Mouse (Mus musculus) CH12.LX (cell line): ENCODE data around the gene B4galnt4.
"Not testable (repeated sequence)": the region's sequence is repeated elsewhere in the genome, so short reads cannot be mapped to it uniquely, and the experiment has no call there.

Source experiments
- CTCF ChIP-seq, 2 experiments: IDR thresholded peaks in 1 of 2; conservative IDR thresholded peaks in 1 of 2; 2 replicates each; pipeline ENCODE4 v1.5.1; 2011 to 2012; ENCODE audit warnings: low read depth in 2 of 2, low read length in 2 of 2, improper control_type of control experiment in 1 of 2, inconsistent platforms in 1 of 2, mild to moderate bottlenecking in 1 of 2, moderate library complexity in 1 of 2
- EP300 ChIP-seq: IDR thresholded peaks from 2 replicates; pipeline ENCODE4 v1.6.1; 2011; ENCODE audit warnings: low read length, improper control_type of control experiment
- ETS1 ChIP-seq: conservative IDR thresholded peaks from 2 replicates; pipeline ENCODE4 v1.6.1; 2012; ENCODE audit warnings: low read depth, mild to moderate bottlenecking, inconsistent platforms, low read length, improper control_type of control experiment, moderate library complexity
- NRF1 ChIP-seq: IDR thresholded peaks from 2 replicates; pipeline ENCODE4 v1.6.1; 2014; ENCODE audit warnings: low read depth, mild to moderate bottlenecking, inconsistent platforms, low read length, improper control_type of control experiment, moderate library complexity
- TCF12 ChIP-seq: IDR thresholded peaks from 2 replicates; pipeline ENCODE4 v1.6.1; 2014; ENCODE audit warnings: low read depth, mild to moderate bottlenecking, inconsistent platforms, low read length, improper control_type of control experiment

GRCm38 (mm10) chr7:141036624-141037023 is 24.3 kb upstream of the B4galnt4 start:
- TF ChIP-seq TCF12; ETS1; NRF1; CTCF (conservative IDR thresholded peaks at IDR 0.05 in 1 of 2, IDR thresholded peaks at IDR 0.05 in 1 of 2; ENCODE audit: low read depth in 2 of 2, low read length in 2 of 2); EP300: not testable (repeated sequence)
